Mouse (Mus musculus) spleen, adult 2 months (tissue): ENCODE measurements around the gene Slc4a4.

ENCODE experiments used
- CTCF ChIP-seq: fragments of 200-500 bp; IDR thresholded peaks from 2 replicates; pipeline ENCODE4 v1.5.1; 2011; ENCODE audit warnings: mild to moderate bottlenecking, inconsistent platforms; ENCODE audit not compliant: insufficient read depth, insufficient read length, insufficient replicate concordance; ENCODE audit errors: extremely low read depth
- POLR2A ChIP-seq: fragments of 200-500 bp; IDR thresholded peaks from 2 replicates; pipeline ENCODE4 v1.6.1; 2011; ENCODE audit warnings: low read depth, low read length, inconsistent platforms

GRCm38 (mm10) chr5:89229606-89230005, 343.0 kb downstream of the Slc4a4 start:
- TF ChIP-seq CTCF (no peak), POLR2A (no peak)
